Mouse (Mus musculus): ENCODE results near the gene Nphs1. TPM values are rescaled to one million over a fixed set of nuclear protein-coding genes. Genes with fewer than 3 reads are reported as not detected.

Nphs1 gene
- polyA plus RNA-seq, 1 experiment from 2014 or later, result 0.06 TPM

GRCm38 (mm10) chr7:30422560-30422959 lies 35.6 kb upstream of the Nphs1 start:
- 3% methylated on average over 9 of the region's 9 CpGs for WGBS (ENCODE audit: insufficient replicate concordance)
- peak overlapping the region; percentile 59 for H3K9ac ChIP-seq (replicated peaks)
- ATAC-seq (no peak), DNase-seq (no peak)
- H3K4me3 ChIP-seq (ENCODE audit: low read depth, low read length), result peak overlapping the region; percentile 65
- peak overlapping the region; percentile 90 for H3K4me2 ChIP-seq (ENCODE audit: low read depth, low read length)
- H3K9me3 ChIP-seq (ENCODE audit: low read length), result no peaks in the 10 kb centered on the region
- TF ChIP-seq CTCF (IDR thresholded peaks at IDR 0.05; ENCODE audit: low read depth) (no peak), EP300 (IDR thresholded peaks at IDR 0.05; ENCODE audit: low read depth) (no peak)
- H3K4me1 ChIP-seq (ENCODE audit: insufficient read depth), result peaks cover 23% of the 10 kb centered on the region
- H3K27ac ChIP-seq (ENCODE audit: low read depth), result peak overlapping the region; percentile 91
- no peaks in the 10 kb centered on the region for H3K27me3 ChIP-seq (ENCODE audit: insufficient read depth, low read length)
- peaks cover 23% of the 10 kb centered on the region for H3K36me3 ChIP-seq (replicated peaks; ENCODE audit: insufficient read depth, low read length)

- Histone ChIP-seq H3K9ac (replicated peaks) (peak overlapping the region; percentile 59), H3K9me3 (ENCODE audit: low read length) (no peaks in the 10 kb centered on the region), H3K27me3 (ENCODE audit: insufficient read depth, low read length) (no peaks in the 10 kb centered on the region), H3K27ac (ENCODE audit: low read depth) (peak overlapping the region; percentile 91), H3K36me3 (replicated peaks; ENCODE audit: insufficient read depth, low read length) (peaks cover 23% of the 10 kb centered on the region), H3K4me2 (ENCODE audit: low read depth, low read length) (peak overlapping the region; percentile 90), H3K4me3 (ENCODE audit: low read depth, low read length) (peak overlapping the region; percentile 65), H3K4me1 (ENCODE audit: insufficient read depth) (peaks cover 22% of the 10 kb centered on the region)
- TF ChIP-seq EP300 (IDR thresholded peaks at IDR 0.05; ENCODE audit: low read depth), result no peak
- TF ChIP-seq CTCF (IDR thresholded peaks at IDR 0.05; ENCODE audit: low read depth), result no peak
- DNase-seq, result no peak
- WGBS (ENCODE audit: insufficient replicate concordance), result 20% methylated on average over 23 of the region's 23 CpGs
- no peak for ATAC-seq
Observed at GRCm38 (mm10) chr7:30423071-30423641, 35.0 kb upstream of the Nphs1 start.

GRCm38 (mm10) chr7:30429327-30429726 lies 28.8 kb upstream of the Nphs1 start:
- H3K4me2 ChIP-seq (ENCODE audit: low read depth, low read length), result no peak overlapping the region
- DNase-seq, result no peak
- H3K4me3 ChIP-seq (ENCODE audit: low read depth, low read length), result no peak overlapping the region
- TF ChIP-seq CTCF (IDR thresholded peaks at IDR 0.05; ENCODE audit: low read depth) (no peak), EP300 (IDR thresholded peaks at IDR 0.05; ENCODE audit: low read depth) (no peak)
- H3K27me3 ChIP-seq (ENCODE audit: insufficient read depth, low read length), result no peaks in the 10 kb centered on the region
- no peaks in the 10 kb centered on the region for H3K9me3 ChIP-seq (ENCODE audit: low read length)
- no peak for ATAC-seq
- no peak overlapping the region for H3K27ac ChIP-seq (ENCODE audit: low read depth)
- H3K9ac ChIP-seq (replicated peaks), result no peak overlapping the region
- H3K36me3 ChIP-seq (replicated peaks; ENCODE audit: insufficient read depth, low read length), result peaks cover 18% of the 10 kb centered on the region
- H3K4me1 ChIP-seq (ENCODE audit: insufficient read depth), result no peaks in the 10 kb centered on the region

- WGBS (ENCODE audit: insufficient replicate concordance), result 26% methylated on average over 2 of the region's 2 CpGs
- TF ChIP-seq CTCF (IDR thresholded peaks at IDR 0.05; ENCODE audit: low read depth), result no peak
- TF ChIP-seq EP300 (IDR thresholded peaks at IDR 0.05; ENCODE audit: low read depth), result no peak
- no peak overlapping the region for H3K27ac ChIP-seq (ENCODE audit: low read depth)
Observed at GRCm38 (mm10) chr7:30430191-30430590, 27.9 kb upstream of the Nphs1 start.

GRCm38 (mm10) chr7:30431793-30432192 lies 26.3 kb upstream of the Nphs1 start:
- Histone ChIP-seq H3K9me3 (ENCODE audit: low read length) (no peaks in the 10 kb centered on the region), H3K4me2 (ENCODE audit: low read depth, low read length) (no peak overlapping the region), H3K9ac (replicated peaks) (no peak overlapping the region), H3K4me3 (ENCODE audit: low read depth, low read length) (no peak overlapping the region), H3K4me1 (ENCODE audit: insufficient read depth) (no peaks in the 10 kb centered on the region), H3K36me3 (replicated peaks; ENCODE audit: insufficient read depth, low read length) (peaks cover 2% of the 10 kb centered on the region; the same call in 1 of the 2 replicates), H3K27ac (ENCODE audit: low read depth) (no peak overlapping the region), H3K27me3 (ENCODE audit: insufficient read depth, low read length) (no peaks in the 10 kb centered on the region)
- DNase-seq (peak; percentile 61), ATAC-seq (no peak)
- TF ChIP-seq CTCF (IDR thresholded peaks at IDR 0.05; ENCODE audit: low read depth) (peak; percentile 73), EP300 (IDR thresholded peaks at IDR 0.05; ENCODE audit: low read depth) (no peak)
- 4% methylated on average over 3 of the region's 3 CpGs for WGBS (ENCODE audit: insufficient replicate concordance)

More at GRCm38 (mm10) chr7:30430191-30430590, 27.9 kb upstream of the Nphs1 start:
- Histone ChIP-seq H3K36me3 (replicated peaks; ENCODE audit: insufficient read depth, low read length) (peaks cover 11% of the 10 kb centered on the region), H3K27me3 (ENCODE audit: insufficient read depth, low read length) (no peaks in the 10 kb centered on the region), H3K4me2 (ENCODE audit: low read depth, low read length) (no peak overlapping the region), H3K4me3 (ENCODE audit: low read depth, low read length) (no peak overlapping the region), H3K9ac (replicated peaks) (no peak overlapping the region), H3K4me1 (ENCODE audit: insufficient read depth) (no peaks in the 10 kb centered on the region), H3K9me3 (ENCODE audit: low read length) (no peaks in the 10 kb centered on the region)
- no peak for ATAC-seq
- DNase-seq, result no peak

GRCm38 (mm10) chr7:30434238-30434637 lies 23.9 kb upstream of the Nphs1 start:
- 0 out of 2 replicates have a peak, but pooled peaks have one; percentile 36 for ATAC-seq
- H3K9me3 ChIP-seq (ENCODE audit: low read length), result no peaks in the 10 kb centered on the region
- no peaks in the 10 kb centered on the region for H3K36me3 ChIP-seq (replicated peaks; ENCODE audit: insufficient read depth, low read length)
- no peak overlapping the region for H3K4me3 ChIP-seq (ENCODE audit: low read depth, low read length)
- H3K27me3 ChIP-seq (ENCODE audit: insufficient read depth, low read length), result no peaks in the 10 kb centered on the region
- H3K9ac ChIP-seq (replicated peaks), result no peak overlapping the region
- no peak overlapping the region for H3K4me2 ChIP-seq (ENCODE audit: low read depth, low read length)
- H3K27ac ChIP-seq (ENCODE audit: low read depth), result no peak overlapping the region
- peak; percentile 73 for DNase-seq
- TF ChIP-seq CTCF (IDR thresholded peaks at IDR 0.05; ENCODE audit: low read depth), result no peak
- TF ChIP-seq EP300 (IDR thresholded peaks at IDR 0.05; ENCODE audit: low read depth), result no peak
- WGBS (ENCODE audit: insufficient replicate concordance), result 2% methylated on average over 9 of the region's 10 CpGs
- no peaks in the 10 kb centered on the region for H3K4me1 ChIP-seq (ENCODE audit: insufficient read depth)

Measured in liver, postnatal 0 days (tissue).